Mouse (Mus musculus) left cerebral cortex, adult 11 months (tissue): ENCODE results near the gene Tmx2.
"Not testable (repeated sequence)": the region's sequence is repeated elsewhere in the genome, so short reads cannot be mapped to it uniquely, and the experiment has no call there.

ENCODE experiments used
- DNase-seq: peaks from one replicate; pipeline ENCODE4 v3.0.0; 2022; ENCODE audit warnings: low spot score

Tmx2 gene

GRCm38 (mm10) chr2:84679016-84679415, at the start of gene Tmx2:
TSS of gene Tmx2 (minus strand) at chr2:84679140.
- DNase-seq = no peak

GRCm38 (mm10) chr2:84728191-84728590, 49.3 kb upstream of the Tmx2 start:
- DNase-seq = not testable (repeated sequence)

- peak; percentile 95 for DNase-seq
Measured at GRCm38 (mm10) chr2:84727172-84727858, 48.4 kb upstream of the Tmx2 start, which contains the start of gene Clp1. TSS of gene Clp1 (minus strand) at chr2:84727350.

DNA sequence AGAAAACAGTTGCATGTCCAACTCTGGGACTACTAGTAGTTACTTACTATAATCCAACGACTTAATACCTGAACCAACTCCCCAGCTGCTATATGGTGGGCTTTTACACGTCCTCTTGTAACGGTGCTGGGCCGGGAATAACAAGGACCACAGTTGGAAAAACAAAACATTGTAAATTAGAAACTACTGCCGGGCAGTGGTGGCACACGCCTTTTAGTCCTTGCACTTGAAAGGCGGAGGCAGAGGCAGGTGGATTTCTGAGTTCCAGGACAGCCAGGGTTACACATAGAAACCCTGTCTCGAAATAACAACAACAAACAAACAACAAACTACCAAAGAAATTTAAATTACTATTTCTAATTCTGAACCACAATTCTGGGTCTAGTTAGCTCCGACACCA, 47.8 kb upstream of the Tmx2 start:
- no peak for DNase-seq

DNA sequence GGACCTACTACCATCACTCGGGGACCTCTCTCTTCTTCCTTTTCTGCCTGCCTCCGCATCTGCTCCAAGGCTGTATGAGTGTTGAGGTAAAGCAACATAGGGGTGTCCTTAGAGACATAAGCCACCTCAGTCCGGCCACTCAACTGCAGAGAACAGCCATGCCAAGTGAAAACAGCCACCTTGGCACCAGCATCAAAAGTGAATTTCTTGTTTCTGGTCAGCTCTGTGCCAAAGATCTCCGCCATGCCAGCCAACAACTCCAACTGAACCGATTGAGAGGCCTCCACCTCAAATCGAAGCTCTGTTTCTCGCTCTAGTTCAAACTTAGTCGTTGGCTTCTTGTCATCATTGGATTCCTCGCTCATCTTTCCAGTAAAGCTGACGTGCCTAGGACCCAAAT, 46.8 kb upstream of the Tmx2 start:
- DNase-seq = no peak

DNA sequence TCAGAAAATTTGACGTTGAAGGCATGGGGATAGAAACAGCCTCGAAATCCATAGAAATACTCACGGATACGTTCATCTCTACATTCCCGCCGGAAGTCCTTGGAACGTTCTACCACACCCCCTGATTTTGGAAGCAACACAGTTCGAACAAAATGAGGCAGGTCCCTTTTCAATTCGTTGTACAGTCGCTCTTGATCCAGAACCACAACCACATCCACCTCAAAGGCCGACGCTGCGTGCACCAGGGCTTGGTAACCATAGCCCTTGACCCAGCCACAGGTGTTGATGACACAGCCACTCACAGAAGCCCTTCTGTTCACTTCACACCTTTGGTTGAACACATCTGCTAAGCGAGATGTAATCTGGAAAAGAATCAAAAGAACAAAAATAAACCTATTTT, 44.9 kb upstream of the Tmx2 start:
- DNase-seq = no peak

GRCm38 (mm10) chr2:84721182-84721581, 42.2 kb upstream of the Tmx2 start:
- no peak for DNase-seq

- DNase-seq = no peak
Measured at GRCm38 (mm10) chr2:84720718-84721117, 41.8 kb upstream of the Tmx2 start.

- DNase-seq = no peak
Measured at GRCm38 (mm10) chr2:84717357-84717756, 38.4 kb upstream of the Tmx2 start.

- no peak for DNase-seq
Measured at GRCm38 (mm10) chr2:84716423-84717355, 37.7 kb upstream of the Tmx2 start.

- DNase-seq = peak; percentile 92
Measured at GRCm38 (mm10) chr2:84715562-84716361, 36.8 kb upstream of the Tmx2 start.

GRCm38 (mm10) chr2:84714811-84715561, 36.0 kb upstream of the Tmx2 start, which contains the start of gene Zdhhc5:
TSS of gene Zdhhc5 (minus strand) at chr2:84715180.
- peak; percentile 97 for DNase-seq

- DNase-seq = no peak
Measured at GRCm38 (mm10) chr2:84714422-84714810, 35.5 kb upstream of the Tmx2 start.

DNA sequence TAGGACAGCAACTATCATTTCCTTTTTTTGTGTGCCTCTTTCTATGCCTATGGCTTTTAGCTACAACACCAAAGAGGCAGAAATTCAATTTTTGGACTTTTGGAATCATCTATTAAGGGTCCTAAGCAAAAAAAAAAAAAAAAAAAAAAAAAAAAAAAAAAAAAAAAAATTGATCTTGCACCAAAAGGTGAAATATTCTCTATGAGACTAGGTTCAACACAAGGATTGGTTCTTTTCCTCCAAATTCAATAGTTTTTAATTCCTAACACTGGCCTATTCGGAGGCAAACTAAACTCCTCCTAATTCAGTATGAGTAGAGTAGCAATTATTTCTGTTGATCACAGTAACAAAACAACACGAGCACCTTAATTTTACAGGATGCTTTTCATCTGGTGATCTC, 33.0 kb upstream of the Tmx2 start:
- no peak for DNase-seq

- no peak for DNase-seq
Measured at GRCm38 (mm10) chr2:84707523-84707922, 28.6 kb upstream of the Tmx2 start.

DNA sequence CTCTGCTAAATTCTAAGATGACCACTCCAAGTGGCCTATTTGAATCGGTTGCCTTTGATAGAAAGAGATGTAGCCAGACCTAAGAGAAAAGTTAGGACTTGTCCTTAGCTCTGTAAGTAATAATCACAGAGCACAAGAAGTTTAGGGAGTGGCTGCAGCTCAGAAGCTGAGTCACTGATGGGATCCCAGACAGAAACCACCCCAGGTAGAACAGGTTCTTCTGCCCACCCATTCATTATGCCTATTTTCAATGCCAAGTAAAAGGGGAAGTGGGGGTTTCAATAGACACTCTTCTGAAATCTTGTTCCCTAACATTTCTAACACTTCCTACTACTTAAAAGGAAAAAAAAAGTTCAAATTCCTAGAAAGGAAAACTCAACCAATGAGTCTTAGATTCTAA, 26.4 kb upstream of the Tmx2 start:
- DNase-seq = no peak

DNA sequence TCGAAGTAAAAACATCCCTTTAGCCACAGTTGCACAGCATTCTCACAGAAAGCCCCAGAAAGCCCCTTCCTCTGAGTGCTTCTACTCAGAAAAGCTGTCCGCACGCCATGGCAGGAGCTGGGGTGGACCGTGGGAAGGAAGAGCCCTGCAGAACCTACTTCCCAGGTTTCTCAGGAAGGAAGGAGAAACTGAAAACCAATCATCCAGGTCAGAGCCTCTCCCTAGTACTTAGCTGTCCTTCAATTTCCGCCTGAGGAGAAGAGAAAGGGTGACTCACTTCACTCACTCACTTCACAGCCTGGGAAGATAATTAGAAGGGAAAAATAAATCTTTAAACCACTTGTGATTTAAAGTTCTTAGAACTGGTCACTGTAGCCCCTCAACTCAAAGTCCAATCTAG, 25.4 kb upstream of the Tmx2 start:
- no peak for DNase-seq

GRCm38 (mm10) chr2:84703497-84703896, 24.6 kb upstream of the Tmx2 start:
- no peak for DNase-seq

GRCm38 (mm10) chr2:84695007-84695695, 16.2 kb upstream of the Tmx2 start:
- DNase-seq = no peak

DNA sequence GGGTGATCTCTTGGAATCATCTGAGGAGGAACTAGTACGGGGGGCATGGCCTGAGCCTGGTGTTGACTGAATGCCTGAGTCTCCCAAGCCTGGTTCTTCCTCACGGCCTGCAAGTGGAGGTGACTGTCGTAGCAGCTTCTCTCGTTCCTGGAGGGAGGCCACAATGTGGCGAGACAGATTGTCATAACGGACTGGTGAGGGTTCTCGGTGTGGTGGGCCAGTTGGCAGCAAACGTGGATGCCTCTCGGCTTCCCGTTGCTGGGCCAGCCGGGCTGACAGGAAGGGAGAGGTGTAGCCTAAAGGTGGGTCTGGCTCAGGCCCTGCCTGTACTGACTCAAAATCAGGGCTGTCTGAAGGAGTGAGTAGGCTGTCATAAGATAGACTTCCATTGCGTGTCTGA, 11.1 kb upstream of the Tmx2 start:
- no peak for DNase-seq
